Mouse (Mus musculus): ENCODE data around the gene Vamp2. TPM values are rescaled to one million over a fixed set of nuclear protein-coding genes. Genes with fewer than 3 reads are reported as not detected.

The Vamp2 gene
- polyA plus RNA-seq, 1 experiment from 2014 or later, result 43.0 TPM

GRCm38 (mm10) chr11:69066956-69067355 lies 21.3 kb upstream of the Vamp2 start:
- peak overlapping the region; percentile 55 for H3K4me2 ChIP-seq (replicated peaks; ENCODE audit: low read depth)
- 10% methylated on average over 8 of the region's 8 CpGs for WGBS
- H3K27me3 ChIP-seq (ENCODE audit: control insufficient read depth, insufficient read depth, low read length), result no peaks in the 10 kb centered on the region
- H3K27ac ChIP-seq (replicated peaks), result peak overlapping the region; percentile 58
- H3K4me1 ChIP-seq (replicated peaks; ENCODE audit: control insufficient read depth, insufficient read depth), result peaks cover 2% of the 10 kb centered on the region; the same call in 1 of the 2 replicates
- peak; percentile 89 for DNase-seq (ENCODE audit: low spot score)
- peak; percentile 93 for TF ChIP-seq CTCF (IDR thresholded peaks at IDR 0.05; ENCODE audit: low read depth)
- no peak for TF ChIP-seq EP300 (optimal IDR thresholded peaks at IDR 0.05)
- no peaks in the 10 kb centered on the region for H3K36me3 ChIP-seq (ENCODE audit: control insufficient read depth, insufficient read depth, low read length)
- ATAC-seq (ENCODE audit: low FRiP score, low TSS enrichment), result no peak
- no peak overlapping the region for H3K9ac ChIP-seq (ENCODE audit: low read length)
- peak overlapping the region; percentile 20; the same call in 1 of the 2 replicates for H3K4me3 ChIP-seq (ENCODE audit: low read depth, low read length)
- H3K9me3 ChIP-seq (ENCODE audit: control insufficient read depth, low read length), result no peaks in the 10 kb centered on the region

- TF ChIP-seq EP300 (optimal IDR thresholded peaks at IDR 0.05), result no peak
- no peak for TF ChIP-seq CTCF (IDR thresholded peaks at IDR 0.05; ENCODE audit: low read depth)
- Histone ChIP-seq H3K9me3 (ENCODE audit: control insufficient read depth, low read length) (no peaks in the 10 kb centered on the region), H3K4me3 (ENCODE audit: low read depth, low read length) (no peak overlapping the region), H3K27me3 (ENCODE audit: control insufficient read depth, insufficient read depth, low read length) (no peaks in the 10 kb centered on the region), H3K36me3 (ENCODE audit: control insufficient read depth, insufficient read depth, low read length) (no peaks in the 10 kb centered on the region), H3K4me1 (replicated peaks; ENCODE audit: control insufficient read depth, insufficient read depth) (peaks cover 2% of the 10 kb centered on the region; the same call in 1 of the 2 replicates), H3K27ac (replicated peaks) (peak overlapping the region; percentile 58), H3K9ac (ENCODE audit: low read length) (no peak overlapping the region), H3K4me2 (replicated peaks; ENCODE audit: low read depth) (peak overlapping the region; percentile 11; the same call in 1 of the 2 replicates)
- WGBS, result 21% methylated on average over 6 of the region's 6 CpGs
- peak; percentile 51 for DNase-seq (ENCODE audit: low spot score)
- ATAC-seq (ENCODE audit: low FRiP score, low TSS enrichment), result no peak
Observed at GRCm38 (mm10) chr11:69067601-69068000, 20.7 kb upstream of the Vamp2 start.

- Histone ChIP-seq H3K27ac (replicated peaks) (peak overlapping the region; percentile 93), H3K4me2 (replicated peaks; ENCODE audit: low read depth) (peak overlapping the region; percentile 75), H3K9me3 (ENCODE audit: control insufficient read depth, low read length) (no peaks in the 10 kb centered on the region), H3K27me3 (ENCODE audit: control insufficient read depth, insufficient read depth, low read length) (no peaks in the 10 kb centered on the region), H3K9ac (ENCODE audit: low read length) (peak overlapping the region; percentile 77), H3K36me3 (ENCODE audit: control insufficient read depth, insufficient read depth, low read length) (no peaks in the 10 kb centered on the region), H3K4me1 (replicated peaks; ENCODE audit: control insufficient read depth, insufficient read depth) (0 out of 2 replicates have a peak, but pooled peaks cover 2% of the 10 kb centered on the region), H3K4me3 (ENCODE audit: low read depth, low read length) (peak overlapping the region; percentile 53)
- under 1% methylated on average over 13 of the region's 13 CpGs for WGBS
- no peak for TF ChIP-seq CTCF (IDR thresholded peaks at IDR 0.05; ENCODE audit: low read depth)
- no peak for TF ChIP-seq EP300 (optimal IDR thresholded peaks at IDR 0.05)
- DNase-seq (ENCODE audit: low spot score) (no peak), ATAC-seq (ENCODE audit: low FRiP score, low TSS enrichment) (no peak)
Observed at GRCm38 (mm10) chr11:69070093-69070492, 18.2 kb upstream of the Vamp2 start.

GRCm38 (mm10) chr11:69070590-69071222 lies 17.6 kb upstream of the Vamp2 start, which contains the start of gene Tmem107:
TSS of gene Tmem107 (plus strand) at chr11:69070806.
- Histone ChIP-seq H3K4me2 (replicated peaks; ENCODE audit: low read depth) (peak within 1 kb of the TSS; percentile 75), H3K36me3 (ENCODE audit: control insufficient read depth, insufficient read depth, low read length) (no peaks in the 10 kb centered on the region), H3K27ac (replicated peaks) (peak within 1 kb of the TSS; percentile 93), H3K4me1 (replicated peaks; ENCODE audit: control insufficient read depth, insufficient read depth) (0 out of 2 replicates have a peak, but pooled peaks cover 2% of the 10 kb centered on the region), H3K9me3 (ENCODE audit: control insufficient read depth, low read length) (no peaks in the 10 kb centered on the region), H3K4me3 (ENCODE audit: low read depth, low read length) (peak within 1 kb of the TSS; percentile 53), H3K27me3 (ENCODE audit: control insufficient read depth, insufficient read depth, low read length) (no peaks in the 10 kb centered on the region), H3K9ac (ENCODE audit: low read length) (peak within 1 kb of the TSS; percentile 77)
- ATAC-seq (ENCODE audit: low FRiP score, low TSS enrichment) (peak; percentile 86), DNase-seq (ENCODE audit: low spot score) (peak; percentile 92)
- under 1% methylated on average over 45 of the region's 47 CpGs for WGBS
- TF ChIP-seq EP300 (optimal IDR thresholded peaks at IDR 0.05), result peak; percentile 98
- TF ChIP-seq CTCF (IDR thresholded peaks at IDR 0.05; ENCODE audit: low read depth), result peak; percentile 36; the same call in 1 of the 2 replicates

- ATAC-seq (ENCODE audit: low FRiP score, low TSS enrichment) (no peak), DNase-seq (ENCODE audit: low spot score) (no peak)
- Histone ChIP-seq H3K27ac (replicated peaks) (peak overlapping the region; percentile 93), H3K27me3 (ENCODE audit: control insufficient read depth, insufficient read depth, low read length) (no peaks in the 10 kb centered on the region), H3K9me3 (ENCODE audit: control insufficient read depth, low read length) (no peaks in the 10 kb centered on the region), H3K4me2 (replicated peaks; ENCODE audit: low read depth) (peak overlapping the region; percentile 75), H3K4me3 (ENCODE audit: low read depth, low read length) (peak overlapping the region; percentile 53), H3K9ac (ENCODE audit: low read length) (peak overlapping the region; percentile 77), H3K4me1 (replicated peaks; ENCODE audit: control insufficient read depth, insufficient read depth) (0 out of 2 replicates have a peak, but pooled peaks cover 2% of the 10 kb centered on the region), H3K36me3 (ENCODE audit: control insufficient read depth, insufficient read depth, low read length) (no peaks in the 10 kb centered on the region)
- WGBS, result 28% methylated on average over 9 of the region's 9 CpGs
- TF ChIP-seq CTCF (IDR thresholded peaks at IDR 0.05; ENCODE audit: low read depth), result no peak
Observed at GRCm38 (mm10) chr11:69071262-69071661, 17.0 kb upstream of the Vamp2 start.

- no peaks in the 10 kb centered on the region for H3K9me3 ChIP-seq (ENCODE audit: control insufficient read depth, low read length)
- peak overlapping the region; percentile 46 for H3K4me2 ChIP-seq (replicated peaks; ENCODE audit: low read depth)
- no peak for ATAC-seq (ENCODE audit: low FRiP score, low TSS enrichment)
- H3K36me3 ChIP-seq (ENCODE audit: control insufficient read depth, insufficient read depth, low read length), result no peaks in the 10 kb centered on the region
- 81% methylated on average over 11 of the region's 11 CpGs for WGBS
- peak overlapping the region; percentile 24; the same call in 1 of the 2 replicates for H3K4me3 ChIP-seq (ENCODE audit: low read depth, low read length)
- peak overlapping the region; percentile 53; the same call in 1 of the 2 replicates for H3K9ac ChIP-seq (ENCODE audit: low read length)
- no peaks in the 10 kb centered on the region for H3K27me3 ChIP-seq (ENCODE audit: control insufficient read depth, insufficient read depth, low read length)
- peak overlapping the region; percentile 63; the same call in 1 of the 2 replicates for H3K27ac ChIP-seq (replicated peaks)
- no peak for TF ChIP-seq CTCF (IDR thresholded peaks at IDR 0.05; ENCODE audit: low read depth)
- TF ChIP-seq EP300 (optimal IDR thresholded peaks at IDR 0.05), result no peak
- H3K4me1 ChIP-seq (replicated peaks; ENCODE audit: control insufficient read depth, insufficient read depth), result 0 out of 2 replicates have a peak, but pooled peaks cover 2% of the 10 kb centered on the region
- no peak for DNase-seq (ENCODE audit: low spot score)
Observed at GRCm38 (mm10) chr11:69072234-69072633, 16.1 kb upstream of the Vamp2 start.

All from stomach, postnatal 0 days (tissue).